Mouse (Mus musculus): Measurements from ENCODE around the gene Mettl16. TPM values are rescaled to one million over a fixed set of nuclear protein-coding genes. Genes with fewer than 3 reads are reported as not detected.
"Not testable (repeated sequence)": the region's sequence is repeated elsewhere in the genome, so short reads cannot be mapped to it uniquely, and the experiment has no call there.

Gene Mettl16
- total RNA-seq, 2 experiments from 2014 or later: 11.5 to 13.6 TPM

DNA sequence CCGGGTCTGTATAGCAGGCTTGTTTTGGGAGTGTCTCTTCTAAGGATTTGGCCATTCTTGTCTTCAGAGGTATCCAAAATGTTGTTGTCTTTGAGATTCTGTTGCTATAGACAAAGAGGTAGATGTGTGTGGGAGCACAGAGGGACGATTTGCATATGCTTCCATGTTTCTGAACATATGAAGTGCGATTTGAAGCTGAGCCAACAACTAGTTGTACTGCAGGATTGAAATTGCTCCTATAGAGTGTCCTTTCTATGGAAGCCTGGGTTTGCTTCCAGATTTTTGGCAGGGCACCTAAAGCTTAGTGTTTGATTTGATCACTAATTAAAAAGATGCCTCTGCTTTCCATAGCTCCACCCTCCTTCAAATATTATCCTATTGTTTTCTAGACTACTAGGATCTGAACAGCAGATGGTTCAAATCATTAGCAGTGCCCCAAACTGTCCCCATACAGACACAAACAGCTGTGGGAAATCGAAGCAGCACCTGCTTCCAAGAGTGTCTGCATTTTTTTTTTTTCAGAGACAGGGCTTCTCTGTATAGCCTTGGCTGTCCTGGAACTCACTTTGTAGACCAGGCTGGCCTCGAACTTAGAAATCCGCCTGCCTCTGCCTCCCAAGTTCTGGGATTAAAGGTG, 36.7 kb downstream of the Mettl16 start:
- DNase-seq: no peak
- intact Hi-C loops (cut with DNase I): no loop called here
- H3K27ac ChIP-seq: no peak overlapping the region
- TF ChIP-seq CTCF (IDR thresholded peaks at IDR 0.05): no peak
- no peak overlapping the region for H3K4me3 ChIP-seq

DNA sequence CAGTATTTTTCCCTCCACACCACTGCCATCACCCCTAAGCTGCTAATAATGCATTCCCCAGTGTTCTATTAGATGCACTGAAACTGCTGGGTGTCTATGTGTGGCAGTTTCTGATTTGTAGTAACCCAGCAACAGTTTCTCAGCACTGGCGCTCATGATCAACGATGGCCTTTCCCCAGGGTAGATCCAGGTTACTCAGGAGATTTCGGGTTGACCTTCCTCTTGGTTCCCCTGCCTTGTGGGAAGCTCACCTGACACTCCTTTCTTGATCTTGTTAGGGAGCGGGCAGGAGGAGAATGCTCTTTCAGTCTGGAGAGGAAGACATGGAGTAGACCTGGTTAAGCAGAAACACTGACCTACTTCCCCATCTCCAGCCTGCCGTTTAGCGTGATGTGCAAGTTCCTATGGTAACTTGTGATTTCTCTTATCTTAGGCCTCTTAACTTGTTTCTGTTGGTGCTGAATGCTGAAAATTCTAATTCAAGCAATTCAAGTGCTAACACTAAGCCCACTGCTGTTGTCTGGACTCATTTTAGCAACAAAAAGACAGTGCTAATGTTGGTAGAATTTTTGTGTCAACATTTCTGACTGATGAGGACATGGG, 37.7 kb downstream of the Mettl16 start:
- DNase-seq: no peak
- Histone ChIP-seq H3K4me3 (no peak overlapping the region), H3K27ac (no peak overlapping the region)
- no peak for TF ChIP-seq CTCF (IDR thresholded peaks at IDR 0.05)
- intact Hi-C loops (cut with DNase I): no loop called here

DNA sequence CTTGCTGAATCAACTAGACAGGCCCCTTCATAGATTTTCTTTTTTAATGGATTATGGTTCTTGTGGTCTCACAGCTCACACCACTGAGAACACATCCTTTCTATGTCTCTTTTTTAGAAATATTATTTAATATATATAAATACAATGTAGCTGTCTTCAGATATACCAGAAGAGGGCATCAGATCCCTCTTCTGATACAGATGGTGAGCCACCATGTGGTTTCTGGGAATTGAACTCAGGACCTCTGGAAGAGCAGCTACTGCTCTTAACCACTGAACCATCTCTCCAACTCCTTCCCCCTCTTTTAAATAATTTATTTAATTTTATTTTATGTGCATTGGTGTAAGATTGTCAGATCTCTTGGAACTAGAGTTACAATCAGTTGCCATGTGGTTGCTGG, 39.5 kb downstream of the Mettl16 start:
- intact Hi-C loops (cut with DNase I): loop anchor here (5.0 kb wide), 1 partner anchor 37 kb away; no protein-coding TSS in a partner anchor
- peak; percentile 30; the same call in 1 of the 2 replicates for TF ChIP-seq CTCF (IDR thresholded peaks at IDR 0.05)
- DNase-seq: no peak
- H3K4me3 ChIP-seq: no peak overlapping the region
- H3K27ac ChIP-seq: no peak overlapping the region

DNA sequence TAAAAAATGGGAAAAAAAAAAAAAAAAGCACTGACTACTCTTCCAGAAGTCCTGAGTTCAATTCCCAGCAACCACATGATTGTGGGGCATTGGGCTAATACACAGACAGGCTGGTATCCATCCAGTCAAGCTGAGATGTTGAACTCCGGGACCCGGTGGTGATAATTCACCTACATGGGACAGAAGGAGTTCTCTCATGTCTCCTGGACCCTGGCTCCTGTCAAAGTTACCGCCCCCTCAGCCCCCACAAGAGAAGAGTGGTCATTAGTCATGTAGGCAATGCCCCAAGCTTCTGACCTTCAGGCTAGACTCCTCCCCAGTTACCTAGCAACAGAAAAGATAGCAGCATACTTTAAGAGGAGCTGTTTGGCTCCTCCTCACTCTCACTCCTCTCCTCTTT, 40.4 kb downstream of the Mettl16 start:
- intact Hi-C loops (cut with DNase I): loop anchor here (5.0 kb wide), 1 partner anchor 36 kb away; no protein-coding TSS in a partner anchor
- not testable (repeated sequence) for DNase-seq, H3K4me3 ChIP-seq, H3K27ac ChIP-seq

DNA sequence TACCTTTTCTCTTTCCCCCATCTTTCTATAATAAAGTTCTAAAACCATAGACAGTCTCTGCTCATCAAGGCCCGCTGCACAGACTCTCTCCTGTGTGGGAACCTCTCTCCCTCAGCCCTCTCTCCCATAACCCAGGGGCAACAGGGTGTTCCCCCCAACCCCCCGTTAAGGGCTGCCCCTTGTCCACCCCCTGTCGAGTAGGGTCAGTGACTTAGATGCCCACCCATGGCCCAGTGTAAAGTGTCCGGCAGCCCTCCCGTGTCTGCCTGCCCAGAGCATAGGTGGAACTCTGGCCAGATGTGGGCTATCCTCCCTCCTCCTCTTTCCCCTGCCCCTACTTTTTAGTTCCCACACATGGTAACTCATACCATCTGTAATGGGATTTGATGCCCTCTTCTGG, 40.9 kb downstream of the Mettl16 start:
- no peak overlapping the region for H3K4me3 ChIP-seq
- no peak for TF ChIP-seq CTCF (IDR thresholded peaks at IDR 0.05)
- intact Hi-C loops (cut with DNase I): loop anchor here (5.0 kb wide), 1 partner anchor 36 kb away; no protein-coding TSS in a partner anchor
- H3K27ac ChIP-seq: no peak overlapping the region
- no peak for DNase-seq

DNA sequence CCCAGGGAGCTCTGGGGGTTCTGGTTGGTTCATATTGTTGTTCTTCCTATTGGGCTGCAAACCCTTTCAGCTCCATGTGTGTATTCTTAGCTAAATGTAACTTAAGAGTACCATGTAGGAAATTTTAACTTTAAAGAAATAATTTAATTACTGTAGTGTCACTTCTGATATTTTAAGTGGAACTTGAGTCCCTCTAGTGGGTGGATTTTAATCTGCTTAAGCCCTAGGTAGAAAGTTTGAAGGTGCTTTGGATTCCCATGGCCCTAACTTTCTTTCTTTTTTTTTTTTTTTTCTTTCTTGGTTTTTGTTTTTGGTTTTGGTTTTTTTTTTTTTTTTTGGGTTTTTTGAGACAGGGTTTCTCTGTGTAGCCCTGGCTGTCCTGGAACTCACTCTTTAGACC, 45.2 kb downstream of the Mettl16 start:
- TF ChIP-seq CTCF (IDR thresholded peaks at IDR 0.05): peak; percentile 40
- H3K4me3 ChIP-seq: no peak overlapping the region
- DNase-seq: no peak
- no peak overlapping the region for H3K27ac ChIP-seq
- intact Hi-C loops (cut with DNase I): loop anchor here (5.0 kb wide), 1 partner anchor 183 kb away; no protein-coding TSS in a partner anchor

DNA sequence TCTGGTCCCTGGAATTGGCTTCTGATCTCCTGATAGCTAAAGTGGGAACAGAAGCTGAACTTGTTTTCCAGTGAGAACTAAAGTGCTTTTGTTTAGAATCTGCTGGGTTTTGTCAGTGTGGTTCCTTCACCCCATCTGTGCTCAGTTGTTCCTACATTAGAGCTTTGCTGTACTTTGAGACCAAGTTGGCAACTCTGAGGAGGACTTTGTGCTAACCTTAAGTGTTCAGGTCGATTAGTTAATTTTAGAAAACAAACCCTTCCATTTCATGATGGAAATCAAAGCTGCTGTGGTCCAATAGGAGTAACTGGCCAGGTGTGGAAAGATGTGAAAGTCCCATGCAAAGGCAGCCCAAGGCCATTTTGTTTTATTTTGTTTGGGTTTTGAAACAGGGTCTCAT, 50.3 kb downstream of the Mettl16 start:
- no peak for DNase-seq
- no peak overlapping the region for H3K4me3 ChIP-seq
- no peak overlapping the region for H3K27ac ChIP-seq
- TF ChIP-seq CTCF (IDR thresholded peaks at IDR 0.05): no peak
- intact Hi-C loops (cut with DNase I): no loop called here

DNA sequence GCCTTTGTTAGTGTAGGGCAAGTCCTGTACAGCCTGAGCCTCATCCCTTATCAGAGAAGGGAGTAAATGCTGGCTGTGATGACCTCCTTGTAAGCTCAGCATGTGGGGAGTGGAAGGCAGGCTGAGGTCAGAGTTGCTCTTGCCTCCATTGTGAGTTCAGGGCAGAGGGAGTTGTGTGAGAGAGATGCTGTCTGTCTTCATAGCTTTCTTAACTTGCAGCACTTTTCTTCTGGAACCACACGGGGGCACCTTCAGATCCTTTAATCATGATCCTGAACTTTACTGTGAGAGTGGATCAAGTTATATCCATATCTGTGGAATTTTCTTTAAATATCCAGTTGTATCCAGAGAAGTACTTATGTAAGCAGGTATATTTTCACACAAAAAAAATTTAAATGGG, 50.8 kb downstream of the Mettl16 start:
- Histone ChIP-seq H3K4me3 (no peak overlapping the region), H3K27ac (no peak overlapping the region)
- intact Hi-C loops (cut with DNase I): no loop called here
- DNase-seq: peak; percentile 28
- peak; percentile 66 for TF ChIP-seq CTCF (IDR thresholded peaks at IDR 0.05)

DNA sequence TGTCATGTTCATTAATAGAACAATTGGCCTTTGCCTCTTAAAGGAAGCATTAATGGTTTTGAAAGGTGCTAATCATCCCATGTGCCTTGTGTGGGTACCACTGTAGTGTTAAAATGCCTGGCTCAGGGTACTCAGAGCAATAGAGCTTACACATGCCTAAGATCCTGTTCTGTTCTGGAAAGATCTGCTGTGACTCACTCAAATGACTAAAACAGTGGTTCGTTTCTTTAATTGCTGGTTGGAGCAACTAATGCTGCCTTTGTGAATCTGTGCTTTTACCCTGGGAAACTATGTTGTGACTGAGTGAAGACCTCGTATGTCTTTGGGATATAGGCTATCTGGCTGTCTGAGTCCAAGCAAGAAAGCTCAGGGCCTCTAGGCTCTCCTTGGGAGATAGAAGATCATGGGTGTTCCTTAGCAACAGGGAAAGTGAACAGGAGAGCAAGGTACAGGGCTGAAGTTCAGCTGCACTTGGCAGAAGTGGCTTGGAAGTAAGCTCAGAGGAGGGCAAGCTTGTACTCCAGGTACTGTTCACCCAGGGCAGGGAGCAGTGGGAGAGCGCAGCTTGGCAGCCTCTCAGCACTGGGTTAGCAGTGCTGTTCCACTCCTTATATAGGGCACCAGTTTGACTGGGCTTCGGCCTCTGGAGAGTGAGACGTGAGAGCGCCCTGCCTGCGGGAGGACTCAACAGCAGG, 52.3 kb downstream of the Mettl16 start:
- intact Hi-C loops (cut with DNase I): loop anchor here (1.0 kb wide), 1 partner anchor 24 kb away; no protein-coding TSS in a partner anchor
- H3K4me3 ChIP-seq: no peak overlapping the region
- TF ChIP-seq CTCF (IDR thresholded peaks at IDR 0.05): no peak
- peak overlapping the region; percentile 50 for H3K27ac ChIP-seq
- DNase-seq: peak; percentile 31

DNA sequence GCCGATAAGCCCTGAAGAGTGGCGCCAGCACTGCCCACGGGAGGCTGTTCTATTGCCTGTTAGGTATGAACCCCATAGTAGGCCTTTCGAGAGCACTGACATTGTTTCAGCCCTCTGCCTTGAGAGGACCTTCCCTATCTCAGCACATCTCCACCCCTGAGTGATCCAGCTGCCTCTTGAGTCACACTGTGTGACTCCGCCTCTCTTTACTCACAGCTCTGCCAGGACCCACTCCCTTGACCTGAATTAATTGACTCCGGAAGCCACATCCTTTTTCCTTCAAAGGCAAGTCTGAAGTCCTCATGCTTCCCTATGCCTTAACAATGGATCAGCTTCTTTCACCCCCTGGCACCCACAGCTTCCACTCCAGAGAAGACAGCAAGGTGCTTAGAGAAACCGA, 55.5 kb downstream of the Mettl16 start:
- Histone ChIP-seq H3K27ac (0 out of 2 replicates have a peak overlapping the region, but pooled peaks have one; percentile 24), H3K4me3 (no peak overlapping the region)
- intact Hi-C loops (cut with DNase I): no loop called here
- no peak for TF ChIP-seq CTCF (IDR thresholded peaks at IDR 0.05)
- peak; percentile 29 for DNase-seq

DNA sequence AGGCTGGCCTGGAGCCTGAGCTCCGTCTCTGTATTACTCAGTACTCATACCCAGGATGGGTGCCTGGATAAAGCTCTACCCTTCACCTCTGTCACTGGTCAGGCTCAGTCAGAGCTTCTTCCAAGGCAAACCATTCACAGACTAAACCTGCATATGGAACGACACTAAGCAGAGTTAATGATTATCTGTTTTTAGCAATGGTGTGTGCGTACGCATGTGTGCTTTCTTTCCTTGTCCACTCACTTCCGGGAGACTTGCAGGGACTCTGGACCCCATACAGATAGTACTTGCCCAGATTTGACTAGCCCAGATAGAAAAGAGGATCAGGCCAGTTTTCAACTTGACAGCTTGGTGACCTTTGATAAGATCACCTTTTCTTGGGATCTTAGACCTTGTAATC, 56.1 kb downstream of the Mettl16 start:
- Histone ChIP-seq H3K27ac (0 out of 2 replicates have a peak overlapping the region, but pooled peaks have one; percentile 24), H3K4me3 (no peak overlapping the region)

DNA sequence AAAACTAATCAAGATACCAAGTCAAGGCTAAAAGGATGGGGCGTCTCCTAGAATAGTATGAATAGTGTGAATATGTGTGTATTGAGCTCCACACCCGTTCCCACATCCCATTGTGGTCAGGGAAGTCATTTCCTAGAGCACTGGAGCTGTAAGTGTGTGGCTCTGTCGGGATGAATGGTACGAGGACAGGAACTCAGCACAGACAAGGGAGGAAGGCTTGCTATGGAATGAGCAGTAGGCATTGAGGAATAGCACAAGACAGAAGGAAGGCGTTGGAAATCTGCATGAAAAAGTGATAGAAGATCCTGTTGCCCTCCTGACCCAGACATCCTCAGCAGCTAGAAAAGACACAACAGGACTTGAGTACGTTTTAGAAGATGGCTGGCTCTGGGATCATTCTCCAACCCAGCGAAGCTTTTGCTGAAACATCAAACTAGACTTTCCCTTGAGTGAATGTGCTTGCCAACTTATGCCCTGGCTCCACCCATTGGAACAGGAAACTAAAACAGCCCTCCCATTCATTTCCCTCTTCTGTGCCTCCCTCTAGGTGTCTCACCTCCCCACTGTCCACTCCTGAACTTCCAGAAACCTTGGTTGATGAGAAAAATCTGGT, 57.3 kb downstream of the Mettl16 start:
- Histone ChIP-seq H3K27ac (peak overlapping the region; percentile 99), H3K4me3 (no peak overlapping the region)
- TF ChIP-seq CTCF (IDR thresholded peaks at IDR 0.05): no peak
- intact Hi-C loops (cut with DNase I): no loop called here
- DNase-seq: no peak

More for the DNA sequence above, 56.1 kb downstream of the Mettl16 start:
- no peak for TF ChIP-seq CTCF (IDR thresholded peaks at IDR 0.05)
- no peak for DNase-seq
- intact Hi-C loops (cut with DNase I): no loop called here

Data from gastrocnemius, adult 2 months (tissue).